Mouse (Mus musculus) myocyte (in vitro differentiated cells): Measurements from ENCODE around the gene Gpr152.

Source experiments
- CEBPB ChIP-seq: IDR thresholded peaks from 2 replicates; pipeline ENCODE4 v1.6.1; 2011; ENCODE audit warnings: mild to moderate bottlenecking, moderate library complexity; ENCODE audit not compliant: poor library complexity, insufficient read depth, severe bottlenecking
- POLR2A ChIP-seq: IDR thresholded peaks from one replicate; pipeline ENCODE4 v1.6.1; 2011; ENCODE audit warnings: low read depth, mild to moderate bottlenecking, control low read depth, moderate library complexity; ENCODE audit not compliant: insufficient read length
- REST ChIP-seq: IDR thresholded peaks from one replicate; pipeline ENCODE4 v1.6.1; 2011; ENCODE audit warnings: mild to moderate bottlenecking, control low read depth, moderate library complexity; ENCODE audit not compliant: insufficient read depth, insufficient read length
- SRF ChIP-seq: IDR thresholded peaks from one replicate; pipeline ENCODE4 v1.6.1; 2011; ENCODE audit warnings: low read depth; ENCODE audit not compliant: control insufficient read depth, insufficient read length
- TCF12 ChIP-seq: IDR thresholded peaks from one replicate; pipeline ENCODE4 v1.6.1; 2011; ENCODE audit warnings: mild to moderate bottlenecking, control low read depth; ENCODE audit not compliant: poor library complexity, insufficient read depth, severe bottlenecking
- TCF3 ChIP-seq: IDR thresholded peaks from one replicate; pipeline ENCODE4 v1.6.1; 2011; ENCODE audit warnings: low read depth, control low read depth; ENCODE audit not compliant: insufficient read length
- USF1 ChIP-seq: IDR thresholded peaks from one replicate; pipeline ENCODE4 v1.6.1; 2011; ENCODE audit warnings: low read depth, mild to moderate bottlenecking, control low read depth, moderate library complexity

- no peak for TF ChIP-seq POLR2A
- no peak for TF ChIP-seq USF1
- TF ChIP-seq TCF12 = no peak
- no peak for TF ChIP-seq SRF
- no peak for TF ChIP-seq REST
- TF ChIP-seq TCF3 = no peak
- TF ChIP-seq CEBPB = no peak
Measured at GRCm38 (mm10) chr19:4115144-4115543, 24.4 kb upstream of the Gpr152 start.
